Mouse (Mus musculus) forebrain, embryonic 14.5 days (tissue): ENCODE data around the gene Pate3. TPM values are rescaled to one million over a fixed set of nuclear protein-coding genes. Genes with fewer than 3 reads are reported as not detected.

Experiments used
- polyA plus RNA-seq: library from polyadenylated mRNA; unstranded; fragments of >200 nt; fragmentation: Nextera tagmentation; extraction: Ambion mirVana; gene quantifications from 2 replicates; pipeline ENCODE4 v1.2.1, GENCODE M21; 2014

The Pate3 gene
- polyA plus RNA-seq, 1 experiment from 2014 or later, result not detected

Other genes starting within 250 kb of the Pate3 start
- gene Cdon, start 227.1 kb downstream of the Pate3 start, polyA plus RNA-seq, result 10.5 and 11.0 TPM in 2 replicates
- gene Gm1113, start 129.9 kb downstream of the Pate3 start, polyA plus RNA-seq, result not detected in 2 replicates
- gene Ddx25, start 89.7 kb downstream of the Pate3 start, polyA plus RNA-seq, result 21.0 and 22.9 TPM in 2 replicates
- gene Pus3, start 89.6 kb downstream of the Pate3 start, polyA plus RNA-seq, result 21.9 and 23.9 TPM in 2 replicates
- 0.51 and 0.77 TPM in 2 replicates for gene Pate2, start 77.9 kb downstream of the Pate3 start, polyA plus RNA-seq
- 26.1 and 29.2 TPM in 2 replicates for gene Hyls1, start 77.8 kb downstream of the Pate3 start, polyA plus RNA-seq
- not detected in 2 replicates for gene Pate4, start 36.3 kb downstream of the Pate3 start, polyA plus RNA-seq
- not detected in 2 replicates for gene Pate1, start 39.2 kb upstream of the Pate3 start, polyA plus RNA-seq
- gene Gm17677, start 92.8 kb upstream of the Pate3 start, polyA plus RNA-seq, result not detected in 2 replicates
- gene Gm17727, start 129.9 kb upstream of the Pate3 start, polyA plus RNA-seq, result not detected in 2 replicates
- not detected in 2 replicates for gene Gm27235, start 141.9 kb upstream of the Pate3 start, polyA plus RNA-seq
- gene D730048I06Rik, start 141.9 kb upstream of the Pate3 start, polyA plus RNA-seq, result not detected in 2 replicates
- not detected in 2 replicates for gene 9230110F15Rik, start 195.9 kb upstream of the Pate3 start, polyA plus RNA-seq